27 mouse cellular contexts compared by ENCODE assay signal in the genomic region with DNA sequence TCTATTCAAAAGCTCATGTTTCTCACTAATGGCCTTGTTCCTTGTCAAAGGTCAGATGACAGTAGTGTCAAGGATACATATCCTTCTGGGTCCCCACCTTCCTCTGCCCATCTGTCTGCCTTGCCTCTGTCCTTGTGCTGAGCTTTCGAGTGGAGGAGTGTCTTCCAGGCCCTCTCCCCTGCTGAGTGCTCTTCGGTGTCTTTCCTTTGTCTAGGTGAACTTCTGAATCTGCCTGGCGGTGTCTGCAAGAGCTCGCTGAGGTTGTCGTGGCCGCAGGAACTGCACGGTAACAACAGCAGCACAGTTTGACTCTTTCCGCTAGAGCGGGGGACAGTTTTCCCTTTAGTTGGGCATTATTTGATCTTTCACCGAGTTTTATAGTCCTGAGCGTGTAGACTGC.
"Had no signal": no experiment of that assay in that cellular context is flagged by ENCODE, and none has a peak within 500 bp of the region (broad histone marks: within the 10 kb centered on the region; RNA-seq: fewer than 3 reads in every experiment).

No protein-coding gene starts in this region.

- H3K27me3 ChIP-seq: intestine, embryonic 15.5 days had no signal

- H3K4me3 ChIP-seq: gastrocnemius, adult 2 months; heart, embryonic 10.5 days; heart, embryonic 12.5 days; hindbrain, embryonic 10.5 days; hindbrain, embryonic 12.5 days; intestine, embryonic 15.5 days; layer of hippocampus, adult 2 months; left cerebral cortex, adult 2 months; limb, embryonic 13.5 days; limb, embryonic 15.5 days; liver, embryonic 12.5 days had no signal

- H3K4me1 ChIP-seq: intestine, embryonic 15.5 days; liver, embryonic 12.5 days had no signal

- H3K4me2 ChIP-seq: heart, embryonic 12.5 days; hindbrain, embryonic 12.5 days; hindbrain, embryonic 14.5 days; intestine, embryonic 15.5 days; limb, embryonic 13.5 days; limb, embryonic 15.5 days; liver, embryonic 12.5 days had no signal

- ATAC-seq: hindbrain, embryonic 16.5 days; inflammation-experienced regulatory T-cells, adult 6 months; intestine, embryonic 15.5 days; intestine, postnatal 0 days; liver, embryonic 12.5 days had no signal

- H3K9ac ChIP-seq: heart, embryonic 12.5 days; hindbrain, embryonic 12.5 days; hindbrain, embryonic 14.5 days; intestine, embryonic 15.5 days; limb, embryonic 13.5 days; limb, embryonic 15.5 days; liver, embryonic 12.5 days; liver, embryonic 14.5 days had no signal

- DNase-seq: gastrocnemius, adult 2 months; gastrocnemius, postnatal 10 days; gastrocnemius, postnatal 25 days; heart, adult 18-20 months; heart, postnatal 10 days; heart, postnatal 4 days; kidney, adult 18-20 months; kidney, adult 8-10 months; kidney, postnatal 10 days; kidney, postnatal 25 days; kidney, postnatal 4 days; left cerebral cortex, postnatal 4 days had no signal

- H3K27ac ChIP-seq: gastrocnemius, adult 2 months; heart, embryonic 10.5 days; hindbrain, embryonic 10.5 days; hindbrain, embryonic 12.5 days; hindbrain, embryonic 14.5 days; intestine, embryonic 15.5 days; layer of hippocampus, adult 2 months; left cerebral cortex, adult 2 months; limb, embryonic 13.5 days; limb, embryonic 15.5 days; liver, embryonic 12.5 days; liver, embryonic 14.5 days had no signal

- H3K36me3 ChIP-seq: heart, embryonic 10.5 days; heart, embryonic 12.5 days; hindbrain, embryonic 10.5 days; hindbrain, embryonic 12.5 days; intestine, embryonic 15.5 days; limb, embryonic 13.5 days; limb, embryonic 15.5 days; liver, embryonic 12.5 days had no signal

- H3K9me3 ChIP-seq: heart, embryonic 10.5 days; intestine, embryonic 15.5 days; limb, embryonic 15.5 days; liver, embryonic 12.5 days had no signal
